Mouse (Mus musculus) large intestine, adult 2 months (tissue): ENCODE results near the gene Tiparp. TPM values are rescaled to one million over a fixed set of nuclear protein-coding genes. Genes with fewer than 3 reads are reported as not detected.

Experiments
- DNase-seq: peaks from one replicate; pipeline ENCODE4 v3.0.0-alpha.2; 2012; ENCODE audit warnings: low read depth, low spot score
- WGBS: fragments of 180-500 bp; shearing (Covaris S2); methylation state at CpG from one replicate; pipeline ENCODE4 v1.1.7; 2018; 5-methylcytosine and 5-hydroxymethylcytosine counted together
- polyA plus RNA-seq: library from polyadenylated mRNA; depleted of rRNA; stranded (reverse); fragments of >200 nt; gene quantifications from 2 replicates; pipeline ENCODE4 v1.2.3, GENCODE M21; 2012

Gene Tiparp
- polyA plus RNA-seq, 1 experiment: 2.8 TPM

DNA sequence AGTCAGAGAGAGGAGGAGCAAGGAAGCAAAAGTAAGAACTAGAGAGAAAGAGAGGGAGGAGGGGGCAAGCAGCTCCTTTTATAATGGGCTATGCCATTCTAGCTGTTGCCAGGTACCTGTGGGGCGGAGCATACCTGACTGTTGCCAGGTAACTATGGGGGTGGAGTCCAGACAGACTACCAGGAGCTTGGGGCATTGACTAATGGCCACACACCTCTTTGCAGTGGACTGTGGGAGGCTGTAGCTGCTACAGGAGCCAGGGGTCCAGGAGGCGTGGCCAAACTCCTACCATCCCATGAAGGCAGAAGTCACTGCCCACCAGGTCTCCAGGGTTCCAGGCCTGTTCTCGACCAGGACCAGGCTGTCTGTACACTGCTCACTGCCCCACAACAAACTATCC is 49.4 kb downstream of the Tiparp start:
- no peak for DNase-seq
- WGBS: 95% methylated on average over 3 of the region's 3 CpGs

- 58% methylated on average over 12 of the region's 12 CpGs for WGBS
- DNase-seq: no peak
These were observed 51.2 kb downstream of the Tiparp start for GRCm38 (mm10) chr3:65579260-65579921.

DNA sequence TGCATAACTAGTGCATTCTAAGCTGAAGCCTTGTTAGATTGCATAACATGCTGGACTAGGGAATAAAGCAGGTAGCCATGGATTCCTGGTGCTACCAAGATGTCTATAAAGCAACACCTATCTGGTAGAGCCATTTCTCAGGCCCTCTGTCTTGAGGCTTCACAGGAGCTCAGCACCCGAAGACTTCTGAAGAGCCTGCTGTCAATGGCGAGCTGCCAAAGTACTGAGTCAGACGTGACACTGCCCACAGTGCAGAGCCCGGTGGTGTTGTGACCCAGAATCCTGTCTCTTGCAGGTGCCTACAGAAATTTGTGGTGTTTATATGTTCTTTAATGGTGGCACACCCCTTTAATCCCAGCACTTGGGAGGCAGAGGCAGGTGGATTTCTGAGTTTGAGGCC is 53.4 kb downstream of the Tiparp start:
- no peak for DNase-seq
- WGBS: 30% methylated on average over 4 of the region's 4 CpGs

DNA sequence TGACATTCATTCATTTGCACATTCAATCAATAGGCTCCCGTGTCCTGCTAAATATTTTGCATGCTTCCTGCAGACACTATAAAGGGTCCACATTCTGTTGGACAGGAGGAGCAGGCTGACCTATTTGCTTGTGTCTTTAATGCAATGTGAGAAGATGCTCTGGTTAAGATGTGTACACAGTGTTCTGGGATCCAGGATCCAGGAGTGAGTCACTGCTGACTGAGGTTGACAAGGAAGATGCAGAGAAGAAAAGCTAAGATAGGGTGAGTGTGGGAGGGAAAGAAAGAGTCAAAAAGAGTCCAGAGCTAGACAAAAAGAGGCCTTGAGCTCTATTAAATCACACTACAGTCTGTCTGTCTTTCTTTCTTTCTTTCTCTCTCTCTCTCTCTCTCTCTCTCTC is 56.1 kb downstream of the Tiparp start:
- no peak for DNase-seq
- 74% methylated on average over 1 of the region's 1 CpGs for WGBS

DNA sequence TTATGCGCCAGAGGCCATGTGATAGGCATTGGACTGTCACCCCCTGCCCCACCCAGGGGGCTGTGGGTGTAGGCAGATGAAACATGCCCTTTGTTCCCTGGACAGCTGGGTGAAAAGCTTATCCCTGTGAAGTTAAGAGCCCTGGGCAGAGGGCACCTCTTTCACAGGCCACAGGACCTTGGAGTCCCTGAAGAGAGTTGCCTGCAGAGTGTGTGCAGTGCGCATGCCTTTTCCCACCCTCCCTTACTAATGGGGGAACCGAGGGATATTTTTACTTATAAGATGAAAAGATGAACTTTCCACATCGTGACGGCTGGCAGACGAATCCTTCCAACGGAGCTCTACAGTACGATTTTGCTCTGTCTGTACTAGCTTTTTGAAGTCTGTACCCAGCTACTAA is 57.1 kb downstream of the Tiparp start:
- WGBS: 81% methylated on average over 8 of the region's 8 CpGs
- no peak for DNase-seq

DNA sequence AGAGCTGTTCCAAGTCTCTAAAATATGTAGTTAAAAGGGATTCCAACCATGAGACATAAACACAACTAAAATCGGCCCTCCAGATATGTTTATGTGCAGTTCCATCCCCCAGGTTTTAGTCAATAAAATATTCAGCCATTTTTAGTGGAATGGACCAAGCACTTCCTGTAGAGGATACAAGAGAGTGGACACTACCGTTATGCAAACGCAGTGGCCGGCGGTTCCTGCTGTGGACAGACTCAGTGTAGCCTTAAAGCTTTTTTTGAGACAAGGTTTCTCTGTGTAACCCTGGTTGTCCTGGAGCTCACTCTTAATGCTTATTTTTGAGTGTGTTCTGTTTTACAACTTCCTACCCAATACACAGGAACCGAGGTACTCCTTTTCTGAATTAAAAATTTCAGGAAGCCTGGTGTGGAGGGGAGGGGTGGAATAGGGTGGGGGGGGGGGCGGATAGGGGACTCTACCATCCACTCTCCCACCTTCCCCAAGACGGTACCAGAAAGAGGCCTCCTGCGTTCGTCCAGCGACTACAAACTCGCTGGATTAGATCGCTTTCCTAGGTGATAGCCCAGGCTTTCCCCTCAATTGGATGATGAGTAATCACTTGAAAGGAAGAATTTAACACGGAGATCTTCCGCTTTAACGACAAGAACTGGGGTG is 57.7 kb downstream of the Tiparp start:
- WGBS: 41% methylated on average over 16 of the region's 16 CpGs
- no peak for DNase-seq

DNA sequence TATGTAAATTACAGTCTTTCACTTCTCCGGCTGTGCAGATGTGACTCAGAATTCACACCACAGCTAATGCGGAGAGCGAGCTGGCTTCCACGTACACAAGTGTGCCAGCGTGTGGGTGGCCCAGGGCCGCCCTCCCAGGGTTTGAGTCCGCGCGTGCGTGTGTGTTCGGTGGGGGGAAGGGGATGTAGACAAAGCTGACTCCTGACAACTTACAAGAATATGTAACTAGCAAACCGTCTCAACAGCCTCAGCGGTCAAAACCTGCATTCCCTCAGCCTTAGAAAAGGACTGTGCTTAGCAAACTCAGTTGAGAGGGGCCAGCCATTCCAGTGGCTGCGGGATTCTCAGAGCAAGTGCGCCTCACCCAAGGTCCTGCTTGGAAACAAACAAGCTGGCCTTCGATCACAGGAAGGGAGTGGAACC is 58.3 kb downstream of the Tiparp start:
- DNase-seq: no peak
- WGBS: 15% methylated on average over 16 of the region's 16 CpGs

GRCm38 (mm10) chr3:65586966-65587365 is 58.8 kb downstream of the Tiparp start:
- no peak for DNase-seq
- 94% methylated on average over 2 of the region's 2 CpGs for WGBS

DNA sequence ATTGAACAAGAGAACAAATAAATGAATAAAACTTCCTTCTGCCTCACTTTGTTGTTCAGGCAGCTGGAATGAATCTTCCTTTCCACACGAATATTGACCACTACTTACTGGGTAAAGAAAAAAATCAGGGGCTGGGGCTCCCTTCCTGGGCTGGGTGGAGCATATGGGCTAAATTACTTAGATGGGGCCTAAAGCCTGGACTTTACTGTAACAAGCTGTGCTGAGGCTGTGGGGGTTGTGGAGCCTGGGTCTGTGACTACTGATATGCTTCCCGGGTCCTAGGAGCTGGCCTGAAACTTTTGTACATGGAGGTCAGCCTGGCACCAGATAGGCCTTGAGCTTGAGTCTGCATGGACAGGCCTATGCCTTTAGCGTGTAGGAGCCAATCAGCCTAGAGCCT is 60.2 kb downstream of the Tiparp start:
- no peak for DNase-seq
- WGBS: 77% methylated on average over 3 of the region's 3 CpGs

- no peak for DNase-seq
- WGBS: 80% methylated on average over 6 of the region's 6 CpGs
These were observed 64.6 kb downstream of the Tiparp start for GRCm38 (mm10) chr3:65592850-65593249.

- no peak for DNase-seq
These were observed 66.3 kb downstream of the Tiparp start for GRCm38 (mm10) chr3:65594493-65594892.

- 86% methylated on average over 3 of the region's 3 CpGs for WGBS
- no peak for DNase-seq
These were observed 67.0 kb downstream of the Tiparp start for GRCm38 (mm10) chr3:65595196-65595595.

- 79% methylated on average over 7 of the region's 7 CpGs for WGBS
- DNase-seq: no peak
These were observed 70.0 kb downstream of the Tiparp start for GRCm38 (mm10) chr3:65598071-65598830.

- 65% methylated on average over 6 of the region's 6 CpGs for WGBS
- DNase-seq: no peak
These were observed 70.9 kb downstream of the Tiparp start for GRCm38 (mm10) chr3:65599151-65599550.

- WGBS: 67% methylated on average over 8 of the region's 8 CpGs
- DNase-seq: no peak
These were observed 73.3 kb downstream of the Tiparp start for GRCm38 (mm10) chr3:65601291-65602050.

GRCm38 (mm10) chr3:65603392-65604055 is 75.3 kb downstream of the Tiparp start:
- no peak for DNase-seq
- WGBS: 47% methylated on average over 4 of the region's 4 CpGs
